30 mouse cellular contexts compared by ENCODE assay signal in genomic region chr4:134868065-134868464, GRCm38 (mm10). TPM values are rescaled to one million over a fixed set of nuclear protein-coding genes. Genes with fewer than 3 reads are reported as not detected.
A peak's percentile ranks its signal among the peaks of the same experiment; 100 is the strongest.
DNase-seq lines count a peak whose midpoint lies in the region; ATAC-seq and TF ChIP-seq lines count a peak whose summit lies in the region.
"Had no signal": no experiment of that assay in that cellular context is flagged by ENCODE, and none has a peak within 500 bp of the region (broad histone marks: within the 10 kb centered on the region; RNA-seq: fewer than 3 reads in every experiment).

No protein-coding gene starts in this region.

- H3K27ac ChIP-seq in heart, embryonic 12.5 days (ENCODE audit: poor library complexity, severe bottlenecking), result no peak overlapping the region
- H3K27ac ChIP-seq in liver, embryonic 13.5 days, result peak overlapping the region; percentile 100
- H3K27ac ChIP-seq in left cerebral cortex, adult 2 months, result no peak overlapping the region
- H3K27ac ChIP-seq: embryonic facial prominence, embryonic 12.5 days; forebrain, embryonic 13.5 days; hindbrain, postnatal 0 days; limb, embryonic 13.5 days; stomach, postnatal 0 days had no signal

- 0 out of 2 replicates have a peak, but pooled peaks cover 23% of the 10 kb centered on the region for H3K27me3 ChIP-seq in heart, embryonic 12.5 days (replicated peaks)
- H3K27me3 ChIP-seq in E14TG2a.4 (ENCODE audit: insufficient read depth, low read length), result peaks cover 52% of the 10 kb centered on the region
- no peaks in the 10 kb centered on the region for H3K27me3 ChIP-seq in G1E (ENCODE audit: insufficient read depth, low read length)
- H3K27me3 ChIP-seq in liver, embryonic 13.5 days, result 0 out of 2 replicates have a peak, but pooled peaks cover 4% of the 10 kb centered on the region

- no peak for TF ChIP-seq CTCF in E14TG2a.4 (conservative IDR thresholded peaks at IDR 0.05; ENCODE audit: low read length)
- no peak for TF ChIP-seq CTCF in G1E (IDR thresholded peaks at IDR 0.05; ENCODE audit: low read depth, low read length)
- TF ChIP-seq CTCF in left cerebral cortex, adult 2 months (IDR thresholded peaks at IDR 0.05), result no peak

- H3K4me3 ChIP-seq in heart, embryonic 12.5 days, result no peak overlapping the region
- peak overlapping the region; percentile 55 for H3K4me3 ChIP-seq in E14TG2a.4 (replicated peaks; ENCODE audit: low read length)
- peak overlapping the region; percentile 36; the same call in 1 of the 2 replicates for H3K4me3 ChIP-seq in G1E (ENCODE audit: low read depth, low read length)
- peak overlapping the region; percentile 84 for H3K4me3 ChIP-seq in liver, embryonic 13.5 days (replicated peaks)
- no peak overlapping the region for H3K4me3 ChIP-seq in left cerebral cortex, adult 2 months
- H3K4me3 ChIP-seq: embryonic facial prominence, embryonic 12.5 days; forebrain, embryonic 13.5 days; limb, embryonic 13.5 days; myocyte had no signal

- H3K36me3 ChIP-seq in heart, embryonic 12.5 days, result no peaks in the 10 kb centered on the region
- no peaks in the 10 kb centered on the region for H3K36me3 ChIP-seq in E14TG2a.4 (ENCODE audit: insufficient read depth, low read length)
- H3K36me3 ChIP-seq in G1E (replicated peaks), result peaks cover 2% of the 10 kb centered on the region
- H3K36me3 ChIP-seq in liver, embryonic 13.5 days, result peaks cover 49% of the 10 kb centered on the region
- H3K36me3 ChIP-seq: embryonic facial prominence, embryonic 12.5 days; limb, embryonic 13.5 days had no signal

- intact Hi-C loops in left cerebral cortex, adult 2 months (cut with DNase I), result no loop called here

- no peak for DNase-seq in heart, adult 11 months
- no peak for DNase-seq in G1E (ENCODE audit: low spot score)
- no peak for DNase-seq in liver, embryonic 13.5 days
- no peak for DNase-seq in left cerebral cortex, adult 2 months (ENCODE audit: extremely low spot score in 1 of 2, low spot score in 2 of 2)
- DNase-seq in layer of hippocampus, adult 9-11 months, result no peak
- DNase-seq in frontal cortex, adult 2 months (ENCODE audit: extremely low spot score in 1 of 2, low spot score in 1 of 2), result no peak
- DNase-seq: adrenal gland, postnatal 25 days; cerebellum, adult 11-12 months; cerebellum, postnatal 14 days; gastrocnemius, postnatal 14 days; heart, adult 18-20 months; kidney, adult 9 months; kidney, postnatal 14 days; layer of hippocampus, postnatal 36 days; lung, postnatal 4 days; right cerebral cortex, adult 18-20 months; thymus, adult 2 months; thymus, postnatal 4 days had no signal

- no peaks in the 10 kb centered on the region for H3K9me3 ChIP-seq in heart, embryonic 12.5 days (replicated peaks)
- no peaks in the 10 kb centered on the region for H3K9me3 ChIP-seq in E14TG2a.4 (ENCODE audit: low read length)
- no peaks in the 10 kb centered on the region for H3K9me3 ChIP-seq in G1E (replicated peaks)
- H3K9me3 ChIP-seq in liver, embryonic 13.5 days (replicated peaks), result no peaks in the 10 kb centered on the region
- H3K9me3 ChIP-seq: embryonic facial prominence, embryonic 12.5 days; forebrain, embryonic 13.5 days; limb, embryonic 13.5 days had no signal

- peak overlapping the region; percentile 69 for H3K4me2 ChIP-seq in heart, embryonic 12.5 days
- peak overlapping the region; percentile 92 for H3K4me2 ChIP-seq in liver, embryonic 13.5 days
- H3K4me2 ChIP-seq: embryonic facial prominence, embryonic 12.5 days; forebrain, embryonic 13.5 days; limb, embryonic 13.5 days had no signal

- H3K9ac ChIP-seq in heart, embryonic 12.5 days, result no peak overlapping the region
- peak overlapping the region; percentile 98 for H3K9ac ChIP-seq in liver, embryonic 13.5 days
- H3K9ac ChIP-seq: embryonic facial prominence, embryonic 12.5 days; forebrain, embryonic 13.5 days; limb, embryonic 13.5 days had no signal

- no peak for ATAC-seq in heart, embryonic 12.5 days (ENCODE audit: insufficient number of reproducible peaks, low FRiP score)
- ATAC-seq in G1E (ENCODE audit: extremely low read depth, insufficient number of reproducible peaks, low FRiP score, poor library complexity, severe bottlenecking), result no peak
- no peak for ATAC-seq in liver, embryonic 13.5 days (ENCODE audit: low read depth)
- ATAC-seq: forebrain, embryonic 13.5 days; hindbrain, postnatal 0 days; intestine, embryonic 16.5 days; midbrain, embryonic 16.5 days had no signal

- WGBS in heart, embryonic 12.5 days, result 80% methylated on average over 10 of the region's 10 CpGs
- 67% methylated on average over 10 of the region's 10 CpGs for WGBS in liver, embryonic 13.5 days (ENCODE audit: insufficient replicate concordance)

- H3K4me1 ChIP-seq in heart, embryonic 12.5 days (replicated peaks), result peaks cover 24% of the 10 kb centered on the region
- peaks cover 79% of the 10 kb centered on the region for H3K4me1 ChIP-seq in E14TG2a.4 (replicated peaks; ENCODE audit: low read depth, low read length)
- peaks cover 87% of the 10 kb centered on the region for H3K4me1 ChIP-seq in G1E (ENCODE audit: insufficient read depth, low read depth, low read length)
- H3K4me1 ChIP-seq in liver, embryonic 13.5 days (replicated peaks), result peaks cover 69% of the 10 kb centered on the region
- H3K4me1 ChIP-seq: forebrain, embryonic 13.5 days had no signal

RNA-seq across cellular contexts. Expression of gene Rhd, which starts 3.7 kb away (rescaled TPM):
- polyA plus RNA-seq in heart, embryonic 12.5 days (2016; fragmentation: Nextera tagmentation; extraction: Ambion mirVana), result 23.6 and 28.1 TPM in 2 replicates
- total RNA-seq in G1E (2014; fragmentation: Nextera tagmentation) (3.2 and 69.7 TPM in 2 replicates), G1E (2017) (9.8 and 12.4 TPM in 2 replicates)
- 2.9 and 3.3 TPM in 2 replicates for polyA plus RNA-seq in G1E (2012)
- 545 and 561 TPM in 2 replicates for polyA plus RNA-seq in liver, embryonic 13.5 days (2015; fragmentation: Nextera tagmentation; extraction: Ambion mirVana)
- not detected for total RNA-seq in left cerebral cortex, adult 2 months (2021)
- 0.08 and 0.24 TPM in 2 replicates for polyA plus RNA-seq in frontal cortex, adult 2 months (2012; rRNA removed)
- total RNA-seq: layer of hippocampus, adult 18-20 months; layer of hippocampus, postnatal 36 days; left cerebral cortex, postnatal 14 days had no signal

RNA-seq across cellular contexts. Expression of gene Maco1, which starts 14.9 kb away (rescaled TPM):
- 30.6 and 31.4 TPM in 2 replicates for polyA plus RNA-seq in heart, embryonic 12.5 days (2016; fragmentation: Nextera tagmentation; extraction: Ambion mirVana)
- total RNA-seq in G1E (2014; fragmentation: Nextera tagmentation), result 71.8 and 74.9 TPM in 2 replicates
- 44.8 and 49.3 TPM in 2 replicates for total RNA-seq in G1E (2017)
- 11.3 and 11.4 TPM in 2 replicates for polyA plus RNA-seq in G1E (2012)
- polyA plus RNA-seq in liver, embryonic 13.5 days (2015; fragmentation: Nextera tagmentation; extraction: Ambion mirVana), result 19.0 and 23.3 TPM in 2 replicates
- total RNA-seq in left cerebral cortex, adult 2 months (2021), result 10 to 100 TPM; 52.4 to 54.2 TPM
- 46.6 and 52.5 TPM in 2 replicates for polyA plus RNA-seq in frontal cortex, adult 2 months (2012; rRNA removed)

RNA-seq across cellular contexts. Expression of gene Tmem50a, which starts 46.8 kb away (rescaled TPM):
- 140 and 145 TPM in 2 replicates for polyA plus RNA-seq in heart, embryonic 12.5 days (2016; fragmentation: Nextera tagmentation; extraction: Ambion mirVana)
- total RNA-seq in G1E (2014; fragmentation: Nextera tagmentation) (174 and 225 TPM in 2 replicates), G1E (2017) (218 and 250 TPM in 2 replicates)
- polyA plus RNA-seq in G1E (2012), result 8.0 and 10.3 TPM in 2 replicates
- polyA plus RNA-seq in liver, embryonic 13.5 days (2015; fragmentation: Nextera tagmentation; extraction: Ambion mirVana), result 83.1 and 92.7 TPM in 2 replicates
- total RNA-seq in left cerebral cortex, adult 2 months (2021), result 100 to 1,000 TPM; 113 to 116 TPM
- 151 TPM in 2 replicates for polyA plus RNA-seq in frontal cortex, adult 2 months (2012; rRNA removed)

RNA-seq across cellular contexts. Expression of gene Rsrp1, which starts 55.3 kb away (rescaled TPM):
- 386 and 405 TPM in 2 replicates for polyA plus RNA-seq in heart, embryonic 12.5 days (2016; fragmentation: Nextera tagmentation; extraction: Ambion mirVana)
- total RNA-seq in G1E (2014; fragmentation: Nextera tagmentation) (260 and 286 TPM in 2 replicates), G1E (2017) (446 and 492 TPM in 2 replicates)
- 468 and 529 TPM in 2 replicates for polyA plus RNA-seq in G1E (2012)
- 232 and 286 TPM in 2 replicates for polyA plus RNA-seq in liver, embryonic 13.5 days (2015; fragmentation: Nextera tagmentation; extraction: Ambion mirVana)
- 100 to 1,000 TPM; 284 to 304 TPM for total RNA-seq in left cerebral cortex, adult 2 months (2021)
- 742 and 753 TPM in 2 replicates for polyA plus RNA-seq in frontal cortex, adult 2 months (2012; rRNA removed)

Comparison
In these comparisons a context has a peak if more than half of its experiments do, and no peak if none do; other contexts are left out.
1. H3K4me3 ChIP-seq: peak in E14TG2a.4 (single experiment), G1E (single experiment) and liver, embryonic 13.5 days (single experiment); none in heart, embryonic 12.5 days (single experiment) and left cerebral cortex, adult 2 months (single experiment).
2. RNA of gene Rhd, which starts 3.7 kb away (polyA plus RNA-seq): 545 to 561 TPM in liver, embryonic 13.5 days; 23.6 to 28.1 TPM in heart, embryonic 12.5 days, 2.9 to 3.3 TPM in G1E and 0.08 to 0.24 TPM in frontal cortex, adult 2 months; every median in the first group is over 10 times any median in the second.